Mouse (Mus musculus): Measurements from ENCODE around the gene Dchs2.
"Not testable (repeated sequence)": the region's sequence is repeated elsewhere in the genome, so short reads cannot be mapped to it uniquely, and the experiment has no call there.

Gene Dchs2

GRCm38 (mm10) chr3:83127726-83128448, at the start of gene Dchs2:
Gene Dchs2 (plus strand): TSS chr3:83127948.
- peak; percentile 46 for DNase-seq (ENCODE audit: low spot score)

- DNase-seq (ENCODE audit: low spot score), result peak; percentile 78
Measured at GRCm38 (mm10) chr3:83080567-83081055, 47.1 kb upstream of the Dchs2 start.

- DNase-seq (ENCODE audit: low spot score), result peak; percentile 21
Measured at GRCm38 (mm10) chr3:83097586-83097985, 30.2 kb upstream of the Dchs2 start.

GRCm38 (mm10) chr3:83098546-83099034, 29.2 kb upstream of the Dchs2 start:
- DNase-seq (ENCODE audit: low spot score), result peak; percentile 61

GRCm38 (mm10) chr3:83099139-83099538, 28.6 kb upstream of the Dchs2 start:
- DNase-seq (ENCODE audit: low spot score), result no peak

- DNase-seq (ENCODE audit: low spot score), result no peak
Measured at GRCm38 (mm10) chr3:83099651-83100050, 28.1 kb upstream of the Dchs2 start.

GRCm38 (mm10) chr3:83102286-83102685, 25.5 kb upstream of the Dchs2 start:
- DNase-seq (ENCODE audit: low spot score), result no peak

GRCm38 (mm10) chr3:83110163-83110562, 17.6 kb upstream of the Dchs2 start:
- DNase-seq (ENCODE audit: low spot score), result peak; percentile 80

GRCm38 (mm10) chr3:83111485-83112261, 16.1 kb upstream of the Dchs2 start:
- DNase-seq (ENCODE audit: low spot score), result no peak

GRCm38 (mm10) chr3:83112869-83113268, 14.9 kb upstream of the Dchs2 start:
- peak; percentile 30 for DNase-seq (ENCODE audit: low spot score)

- no peak for DNase-seq (ENCODE audit: low spot score)
Measured at GRCm38 (mm10) chr3:83114946-83115345, 12.8 kb upstream of the Dchs2 start.

- no peak for DNase-seq (ENCODE audit: low spot score)
Measured at GRCm38 (mm10) chr3:83117592-83117991, 10.2 kb upstream of the Dchs2 start.

GRCm38 (mm10) chr3:83123945-83124344, 3.8 kb upstream of the Dchs2 start:
- DNase-seq (ENCODE audit: low spot score), result not testable (repeated sequence)

GRCm38 (mm10) chr3:83127088-83127725, 541 bp upstream of the Dchs2 start:
- peak; percentile 46 for DNase-seq (ENCODE audit: low spot score)

- peak; percentile 46 for DNase-seq (ENCODE audit: low spot score)
Measured at GRCm38 (mm10) chr3:83128449-83128922, 738 bp downstream of the Dchs2 start.

GRCm38 (mm10) chr3:83129151-83129550, 1.4 kb downstream of the Dchs2 start:
- peak; percentile 26 for DNase-seq (ENCODE audit: low spot score)

GRCm38 (mm10) chr3:83136413-83136812, 8.7 kb downstream of the Dchs2 start:
- no peak for DNase-seq (ENCODE audit: low spot score)

- no peak for DNase-seq (ENCODE audit: low spot score)
Measured at GRCm38 (mm10) chr3:83138820-83139219, 11.1 kb downstream of the Dchs2 start.

- no peak for DNase-seq (ENCODE audit: low spot score)
Measured at GRCm38 (mm10) chr3:83145610-83146009, 17.9 kb downstream of the Dchs2 start.

- DNase-seq (ENCODE audit: low spot score), result no peak
Measured at GRCm38 (mm10) chr3:83147273-83148054, 19.7 kb downstream of the Dchs2 start.

GRCm38 (mm10) chr3:83148055-83148447, 20.3 kb downstream of the Dchs2 start:
- no peak for DNase-seq (ENCODE audit: low spot score)

Data from retina, embryonic 14.5 days (tissue).